Mouse (Mus musculus): ENCODE data around the gene Cltb. TPM values are rescaled to one million over a fixed set of nuclear protein-coding genes. Genes with fewer than 3 reads are reported as not detected.

The Cltb gene
- total and polyA plus RNA-seq, 3 experiments = 9.2 to 19.5 (median 17.9) TPM

DNA sequence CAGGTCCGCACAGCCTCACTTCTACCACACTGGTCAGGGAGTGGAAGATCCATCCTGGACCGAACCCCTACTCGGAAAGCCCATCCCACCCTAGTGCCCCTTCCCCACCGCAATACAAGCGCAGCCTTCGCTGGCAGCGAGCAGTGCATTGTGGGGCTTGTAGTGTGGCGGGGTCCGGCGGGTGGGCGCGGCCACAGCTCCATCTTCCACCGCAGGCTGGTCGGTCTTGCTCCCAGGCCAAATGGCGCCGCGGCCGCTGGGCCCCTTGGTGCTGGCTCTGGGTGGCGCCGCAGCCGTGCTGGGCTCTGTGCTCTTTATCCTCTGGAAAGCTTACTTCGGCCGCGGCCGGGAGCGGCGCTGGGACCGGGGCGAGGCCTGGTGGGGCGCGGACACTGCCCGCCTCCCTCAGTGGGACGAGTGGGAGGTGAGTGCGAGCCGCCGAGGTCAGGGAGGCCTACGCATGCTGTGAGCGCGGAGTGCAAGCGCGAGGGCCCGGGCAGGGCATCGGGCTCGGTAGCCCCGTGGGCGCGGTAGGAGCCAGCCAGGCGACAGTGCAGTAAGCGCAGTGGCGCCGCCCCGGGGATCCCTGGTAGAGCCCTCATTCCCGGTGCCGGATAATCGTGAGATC, 36.2 kb downstream of the Cltb start, which contains the start of gene Arl10:
Gene Arl10, plus strand, starts transcription at position 162 of the 628 bp plus-strand sequence.
- H3K4me3 ChIP-seq (replicated peaks in 1 of 3; ENCODE audit: low read depth in 2 of 3, low read length in 2 of 3, poor library complexity in 1 of 3) = peak within 1 kb of the TSS; percentile 47 to 83 (median 65)
- 0 out of 2 replicates have a peak, but pooled peaks have one; percentile 51 for TF ChIP-seq KAT2A (IDR thresholded peaks at IDR 0.05; ENCODE audit: insufficient replicate concordance, low read length)
- peak; percentile 60 for TF ChIP-seq POLR2A (IDR thresholded peaks at IDR 0.05; ENCODE audit: low read depth, low read length)
- no peak for TF ChIP-seq POLR2AphosphoS2 (IDR thresholded peaks at IDR 0.05; ENCODE audit: low read depth, low read length)
- TF ChIP-seq GABPA (IDR thresholded peaks at IDR 0.05; ENCODE audit: insufficient replicate concordance, low read depth, low read length) = no peak
- peak; percentile 86 for TF ChIP-seq HCFC1 (IDR thresholded peaks at IDR 0.05; ENCODE audit: low read depth, low read length)
- peak in 1 of 2 experiments; percentile 12; a peak in 1 of 4 replicates for TF ChIP-seq CTCF (conservative IDR thresholded peaks at IDR 0.05 in 1 of 2, IDR thresholded peaks at IDR 0.05 in 1 of 2; ENCODE audit: low read depth in 2 of 2, low read length in 2 of 2)
- peak; percentile 49; the same call in 1 of the 2 replicates for TF ChIP-seq NRF1 (IDR thresholded peaks at IDR 0.05; ENCODE audit: low read depth, low read length)
- no peak for TF ChIP-seq RCOR1 (conservative IDR thresholded peaks at IDR 0.05; ENCODE audit: low read depth, low read length)
- peak; percentile 25; the same call in 1 of the 2 replicates for TF ChIP-seq MAX (IDR thresholded peaks at IDR 0.05; ENCODE audit: low read length)
- peaks cover 13 to 21% of the 10 kb centered on the region in 2 experiments; a peak in 3 of 4 replicates for H3K4me1 ChIP-seq (ENCODE audit: control insufficient read depth in 1 of 2, insufficient read depth in 2 of 2)
- dilution Hi-C loops (cut with MboI; ENCODE audit: extremely low pct_ligation_motif_present, extremely low pct_unique_long_range_greater_than_20kb, low sequenced_read_pairs) = no loop called here
- H3K79me2 ChIP-seq (replicated peaks; ENCODE audit: control insufficient read depth, extremely low read depth, insufficient read depth, poor library complexity, severe bottlenecking) = no peaks in the 10 kb centered on the region
- no peak for DNase-seq (ENCODE audit: extremely low read depth)
- peak within 1 kb of the TSS; percentile 78 for H3K9ac ChIP-seq (ENCODE audit: insufficient read depth, low read depth)
- peak within 1 kb of the TSS; percentile 21; the same call in 1 of the 2 replicates for H3K27ac ChIP-seq (ENCODE audit: insufficient read depth, low read depth)
- peak within 1 kb of the TSS; percentile 72 for H3K4me2 ChIP-seq (ENCODE audit: insufficient read depth, low read depth, poor library complexity, severe bottlenecking)
- peaks cover 2 to 11% of the 10 kb centered on the region in 2 experiments for H3K36me3 ChIP-seq (replicated peaks in 1 of 2; ENCODE audit: control insufficient read depth in 1 of 2, insufficient read depth in 1 of 2, low read length in 1 of 2)
- no peaks in the 10 kb centered on the region for H3K9me3 ChIP-seq (replicated peaks; ENCODE audit: low read length)
- peaks cover 9% of the 10 kb centered on the region for H3K27me3 ChIP-seq (replicated peaks)
- in situ Hi-C loops (cut with MboI; ENCODE audit: low pct_ligation_motif_present, low pct_unique_long_range_greater_than_20kb, low sequenced_read_pairs) = no loop called here

DNA sequence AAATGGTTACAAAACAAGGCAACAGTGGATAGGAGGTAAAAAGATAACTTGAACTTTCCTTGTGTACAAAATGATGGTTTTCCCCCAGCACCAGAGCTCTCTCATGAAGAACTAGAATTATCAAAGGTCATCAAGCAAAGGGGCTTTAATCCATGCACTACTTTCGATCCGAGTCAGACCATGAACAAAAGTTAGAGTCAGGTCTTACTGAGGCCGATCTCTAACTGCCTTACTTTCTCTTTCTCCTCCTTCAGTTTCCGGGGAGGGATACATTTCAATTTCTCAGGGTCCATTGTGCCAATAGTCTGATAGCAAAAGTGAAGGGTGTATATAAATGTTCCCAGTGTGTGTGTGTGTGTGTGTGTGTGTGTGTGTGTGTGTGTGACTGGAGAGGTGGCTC, 38.5 kb downstream of the Cltb start:
- H3K79me2 ChIP-seq (replicated peaks; ENCODE audit: control insufficient read depth, extremely low read depth, insufficient read depth, poor library complexity, severe bottlenecking) = no peaks in the 10 kb centered on the region
- no peak overlapping the region for H3K9ac ChIP-seq (ENCODE audit: insufficient read depth, low read depth)
- no peak for TF ChIP-seq RAD21 (IDR thresholded peaks at IDR 0.05; ENCODE audit: low read depth, low read length)
- peak; percentile 67 for TF ChIP-seq ZNF384 (IDR thresholded peaks at IDR 0.05; ENCODE audit: low read depth, low read length)
- no peak for DNase-seq (ENCODE audit: extremely low read depth)
- H3K4me3 ChIP-seq (replicated peaks in 1 of 3; ENCODE audit: low read depth in 2 of 3, low read length in 2 of 3, poor library complexity in 1 of 3) = no peak overlapping the region
- dilution Hi-C loops (cut with MboI; ENCODE audit: extremely low pct_ligation_motif_present, extremely low pct_unique_long_range_greater_than_20kb, low sequenced_read_pairs) = no loop called here
- H3K4me2 ChIP-seq (ENCODE audit: insufficient read depth, low read depth, poor library complexity, severe bottlenecking) = peak overlapping the region; percentile 46; the same call in 1 of the 2 replicates
- H3K9me3 ChIP-seq (replicated peaks; ENCODE audit: low read length) = no peaks in the 10 kb centered on the region
- H3K36me3 ChIP-seq (replicated peaks in 1 of 2; ENCODE audit: control insufficient read depth in 1 of 2, insufficient read depth in 1 of 2, low read length in 1 of 2) = peaks cover 0 to 1% of the 10 kb centered on the region in 2 experiments
- peaks cover 9% of the 10 kb centered on the region for H3K27me3 ChIP-seq (replicated peaks)
- in situ Hi-C loops (cut with MboI; ENCODE audit: low pct_ligation_motif_present, low pct_unique_long_range_greater_than_20kb, low sequenced_read_pairs) = no loop called here
- no peak overlapping the region for H3K27ac ChIP-seq (ENCODE audit: insufficient read depth, low read depth)
- H3K4me1 ChIP-seq (ENCODE audit: control insufficient read depth in 1 of 2, insufficient read depth in 2 of 2) = peaks cover 3 to 17% of the 10 kb centered on the region in 2 experiments; a peak in 3 of 4 replicates

DNA sequence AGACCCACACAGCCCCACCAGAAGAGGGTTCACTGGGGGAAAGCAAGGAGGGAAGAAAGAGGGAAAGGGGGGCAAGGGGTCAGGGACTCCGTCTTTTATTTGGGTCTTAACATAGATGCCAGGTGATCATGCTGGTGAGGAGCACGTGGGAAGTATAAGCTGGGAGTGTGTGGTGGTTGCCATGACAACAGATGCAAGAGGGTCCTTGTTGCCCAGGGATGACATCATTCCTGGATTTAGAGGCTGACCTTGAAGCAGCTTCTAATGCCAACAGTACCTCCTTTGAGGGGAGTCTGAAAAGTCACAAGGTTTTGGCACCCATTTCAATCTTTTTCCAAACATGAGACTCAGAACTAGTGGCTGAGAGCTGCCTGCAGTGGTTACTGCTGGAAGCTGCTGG, 39.5 kb downstream of the Cltb start:
- in situ Hi-C loops (cut with MboI; ENCODE audit: low pct_ligation_motif_present, low pct_unique_long_range_greater_than_20kb, low sequenced_read_pairs) (no loop called here), dilution Hi-C loops (cut with MboI; ENCODE audit: extremely low pct_ligation_motif_present, extremely low pct_unique_long_range_greater_than_20kb, low sequenced_read_pairs) (no loop called here)
- Histone ChIP-seq H3K4me2 (ENCODE audit: insufficient read depth, low read depth, poor library complexity, severe bottlenecking) (no peak overlapping the region), H3K27me3 (replicated peaks) (peaks cover 9% of the 10 kb centered on the region), H3K9me3 (replicated peaks; ENCODE audit: low read length) (no peaks in the 10 kb centered on the region), H3K4me3 (replicated peaks in 1 of 3; ENCODE audit: low read depth in 2 of 3, low read length in 2 of 3, poor library complexity in 1 of 3) (no peak overlapping the region), H3K4me1 (ENCODE audit: control insufficient read depth in 1 of 2, insufficient read depth in 2 of 2) (peaks cover 3 to 14% of the 10 kb centered on the region in 2 experiments; a peak in 3 of 4 replicates), H3K9ac (ENCODE audit: insufficient read depth, low read depth) (no peak overlapping the region), H3K79me2 (replicated peaks; ENCODE audit: control insufficient read depth, extremely low read depth, insufficient read depth, poor library complexity, severe bottlenecking) (no peaks in the 10 kb centered on the region), H3K27ac (ENCODE audit: insufficient read depth, low read depth) (no peak overlapping the region), H3K36me3 (replicated peaks in 1 of 2; ENCODE audit: control insufficient read depth in 1 of 2, insufficient read depth in 1 of 2, low read length in 1 of 2) (peaks cover 0 to 1% of the 10 kb centered on the region in 2 experiments)
- TF ChIP-seq JUN (IDR thresholded peaks at IDR 0.05; ENCODE audit: insufficient read depth, low read depth, low read length) = no peak
- TF ChIP-seq NELFE (IDR thresholded peaks at IDR 0.05; ENCODE audit: low read depth, low read length) = no peak
- TF ChIP-seq JUND (conservative IDR thresholded peaks at IDR 0.05; ENCODE audit: low read depth, low read length) = no peak
- TF ChIP-seq UBTF (IDR thresholded peaks at IDR 0.05; ENCODE audit: low read depth, low read length) = no peak
- no peak for TF ChIP-seq GABPA (IDR thresholded peaks at IDR 0.05; ENCODE audit: insufficient replicate concordance, low read depth, low read length)
- no peak for TF ChIP-seq POLR2AphosphoS2 (IDR thresholded peaks at IDR 0.05; ENCODE audit: low read depth, low read length)
- TF ChIP-seq MAZ (IDR thresholded peaks at IDR 0.05; ENCODE audit: low read depth, low read length) = no peak
- no peak for TF ChIP-seq CHD2 (IDR thresholded peaks at IDR 0.05; ENCODE audit: low read length)
- no peak for DNase-seq (ENCODE audit: extremely low read depth)

All from CH12.LX (cell line).